Mouse (Mus musculus): ENCODE data around the gene Banp.

DNA sequence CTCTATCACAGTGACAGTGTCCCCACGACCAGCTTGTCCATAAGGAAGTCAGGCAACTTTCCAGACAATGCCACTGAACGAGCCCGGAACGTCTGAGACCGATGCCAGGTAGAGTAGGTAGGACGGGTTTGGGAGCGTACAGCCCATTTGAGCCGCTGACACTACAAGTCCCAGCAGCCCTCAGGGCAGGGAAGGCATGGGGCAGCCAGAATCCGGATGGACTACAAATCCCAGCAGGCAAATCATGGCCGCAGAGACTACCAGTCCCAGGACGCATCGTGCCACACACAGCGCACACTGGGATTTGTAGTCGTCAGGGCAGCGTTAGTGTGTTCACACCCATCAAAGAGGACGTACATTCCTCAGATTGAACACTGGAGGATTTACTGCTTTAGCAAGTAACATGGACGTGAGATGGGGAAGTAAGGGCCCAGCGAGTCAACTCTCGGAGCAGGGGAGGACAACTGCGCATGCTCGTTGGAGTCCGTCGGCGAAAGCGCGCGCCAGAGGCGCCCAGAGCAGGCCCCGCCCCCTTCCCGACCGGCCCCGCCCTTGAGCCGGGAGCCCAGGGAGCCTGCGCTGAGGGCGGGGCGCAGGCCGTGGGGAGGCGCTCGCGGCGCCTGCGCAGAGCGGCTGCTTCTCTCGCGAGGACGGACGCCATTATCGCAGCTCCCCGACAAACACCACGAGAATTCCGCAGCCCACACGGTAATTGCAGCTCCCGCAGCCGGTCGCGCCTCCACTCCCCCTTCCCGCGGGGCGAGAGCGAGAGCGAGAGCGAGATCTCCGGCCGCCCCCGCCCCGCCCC is 595 bp downstream of the Banp start:
- peak; percentile 97; the same call in 1 of the 2 replicates for TF ChIP-seq GABPA (IDR thresholded peaks at IDR 0.05; ENCODE audit: insufficient replicate concordance, low read depth, low read length)
- no peak for TF ChIP-seq CTCF (conservative IDR thresholded peaks at IDR 0.05 in 1 of 2, IDR thresholded peaks at IDR 0.05 in 1 of 2; ENCODE audit: low read depth in 2 of 2, low read length in 2 of 2)
- TF ChIP-seq POLR2A (IDR thresholded peaks at IDR 0.05; ENCODE audit: low read depth, low read length) = peak; percentile 65; the same call in 1 of the 2 replicates
- TF ChIP-seq EP300 (IDR thresholded peaks at IDR 0.05; ENCODE audit: low read length) = no peak
- TF ChIP-seq NELFE (IDR thresholded peaks at IDR 0.05; ENCODE audit: low read depth, low read length) = no peak
- peak; percentile 85 for TF ChIP-seq MEF2A (IDR thresholded peaks at IDR 0.05; ENCODE audit: borderline replicate concordance, low read depth, low read length)
- peak; percentile 93 for TF ChIP-seq ELF1 (IDR thresholded peaks at IDR 0.05; ENCODE audit: low read depth, low read length)
- TF ChIP-seq MXI1 (IDR thresholded peaks at IDR 0.05; ENCODE audit: low read depth, low read length) = peak; percentile 88
- no peak for TF ChIP-seq MAFK (IDR thresholded peaks at IDR 0.05; ENCODE audit: insufficient replicate concordance, low read length)
- no peak for TF ChIP-seq PAX5 (IDR thresholded peaks at IDR 0.05; ENCODE audit: low read length)
